Mouse (Mus musculus) lung, embryonic 14.5 days (tissue): ENCODE data around the gene Cnot10. TPM values are rescaled to one million over a fixed set of nuclear protein-coding genes. Genes with fewer than 3 reads are reported as not detected.

Source experiments
- ATAC-seq: fragments of 200-750 bp; cut with Nextera tagmentation; 2 replicates; pipeline ENCODE4 v1.8.0; 2017; ENCODE audit warnings: mild to moderate bottlenecking, moderate TSS enrichment, moderate library complexity; ENCODE audit not compliant: insufficient read depth
- DNase-seq: peaks from one replicate; pipeline ENCODE4 v3.0.0-alpha.2; 2015
- H3K27ac ChIP-seq: fragments of 300-500 bp; sonication (generic); 2 replicates; pipeline ENCODE4 v1.5.1; 2014; ENCODE audit warnings: low read depth, mild to moderate bottlenecking, moderate library complexity
- H3K27me3 ChIP-seq: fragments of 300-500 bp; sonication (generic); 2 replicates; pipeline ENCODE4 v1.6.1; 2014; ENCODE audit warnings: low read length, control low read depth; ENCODE audit not compliant: insufficient read depth
- H3K36me3 ChIP-seq: fragments of 300-500 bp; sonication (generic); 2 replicates; pipeline ENCODE4 v1.6.1; 2014; ENCODE audit warnings: control low read depth; ENCODE audit not compliant: insufficient read depth
- H3K4me1 ChIP-seq: fragments of 300-500 bp; sonication (generic); 2 replicates; pipeline ENCODE4 v1.6.1; 2014; ENCODE audit warnings: antibody characterized with exemption, control low read depth; ENCODE audit not compliant: insufficient read depth
- H3K4me2 ChIP-seq: fragments of 300-500 bp; sonication (generic); 2 replicates; pipeline ENCODE4 v1.6.1; 2014; ENCODE audit warnings: mild to moderate bottlenecking
- H3K4me3 ChIP-seq: fragments of 300-500 bp; sonication (generic); 2 replicates; pipeline ENCODE4 v1.5.1; 2014; ENCODE audit warnings: low read depth, low read length
- H3K9ac ChIP-seq: fragments of 300-500 bp; sonication (generic); 2 replicates; pipeline ENCODE4 v1.6.1; 2014
- H3K9me3 ChIP-seq: fragments of 300-500 bp; sonication (generic); 2 replicates; pipeline ENCODE4 v1.6.1; 2016; ENCODE audit warnings: low read depth, low read length, control low read depth
- CTCF ChIP-seq: IDR thresholded peaks from 2 replicates; pipeline ENCODE4 v1.5.1; 2016; ENCODE audit warnings: antibody characterized with exemption, low read depth
- WGBS: fragments of 180-500 bp; shearing (Covaris S2); extraction: QIAGEN DNeasy Blood & Tissue Kit; methylation state at CpG from one replicate; pipeline ENCODE4 v1.1.7; 2014; 5-methylcytosine and 5-hydroxymethylcytosine counted together
- polyA plus RNA-seq: library from polyadenylated mRNA; unstranded; fragments of >200 nt; fragmentation: Nextera tagmentation; extraction: Ambion mirVana; gene quantifications from 2 replicates; pipeline ENCODE4 v1.2.1, GENCODE M21; 2014

The Cnot10 gene
- polyA plus RNA-seq, 1 experiment from 2014 or later: 66.6 TPM

GRCm38 (mm10) chr9:114556276-114556855 lies 83.6 kb downstream of the Cnot10 start:
- no peak overlapping the region for H3K4me3 ChIP-seq
- no peak overlapping the region for H3K9ac ChIP-seq
- no peaks in the 10 kb centered on the region for H3K9me3 ChIP-seq
- 48% methylated on average over 10 of the region's 10 CpGs for WGBS
- H3K27me3 ChIP-seq: peaks cover 8% of the 10 kb centered on the region; the same call in 1 of the 2 replicates
- no peak for DNase-seq
- no peak for ATAC-seq
- no peak overlapping the region; the same call in 1 of the 2 replicates for H3K27ac ChIP-seq
- H3K36me3 ChIP-seq: no peaks in the 10 kb centered on the region
- H3K4me1 ChIP-seq: peaks cover 3% of the 10 kb centered on the region; the same call in 1 of the 2 replicates
- H3K4me2 ChIP-seq: no peak overlapping the region
- TF ChIP-seq CTCF: no peak

DNA sequence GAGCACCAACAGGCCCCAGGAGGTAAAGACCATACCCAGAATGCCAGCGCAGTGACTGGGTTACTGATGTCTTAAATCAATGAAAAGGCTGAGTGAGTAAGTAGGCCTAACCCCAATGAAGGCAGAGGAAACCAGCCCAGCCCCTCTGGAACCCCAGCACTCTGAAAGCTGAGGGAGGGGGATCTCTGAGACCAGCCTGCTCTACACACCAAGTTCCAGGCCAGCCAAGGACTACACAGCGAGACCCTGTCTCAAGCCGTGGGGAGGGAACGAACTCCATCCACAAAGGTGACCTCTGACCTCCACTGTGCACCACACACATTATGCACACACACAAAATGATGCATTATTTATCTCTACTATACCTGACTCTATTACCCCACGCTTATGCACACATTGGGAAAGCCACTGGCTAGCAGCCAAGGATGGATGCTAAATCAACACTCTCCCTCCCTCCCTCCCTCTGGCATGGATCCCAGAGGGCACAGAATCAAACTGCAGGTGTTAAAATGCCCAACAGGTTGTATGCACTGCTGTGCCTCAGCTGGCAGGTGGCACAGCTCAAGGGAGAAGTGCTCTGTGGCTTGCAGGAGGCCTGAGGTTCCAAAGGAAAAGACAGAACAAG lies 85.5 kb downstream of the Cnot10 start:
- 41% methylated on average over 5 of the region's 5 CpGs for WGBS
- DNase-seq (peak; percentile 90), ATAC-seq (peak; percentile 72)
- Histone ChIP-seq H3K9ac (no peak overlapping the region), H3K4me2 (peak overlapping the region; percentile 25), H3K27me3 (peaks cover 3% of the 10 kb centered on the region; the same call in 1 of the 2 replicates), H3K4me3 (no peak overlapping the region), H3K36me3 (no peaks in the 10 kb centered on the region), H3K9me3 (no peaks in the 10 kb centered on the region), H3K27ac (peak overlapping the region; percentile 82), H3K4me1 (peaks cover 9% of the 10 kb centered on the region)
- TF ChIP-seq CTCF: no peak

- H3K4me3 ChIP-seq: no peak overlapping the region
- H3K27ac ChIP-seq: peak overlapping the region; percentile 73
- no peaks in the 10 kb centered on the region for H3K36me3 ChIP-seq
- peaks cover 9% of the 10 kb centered on the region for H3K4me1 ChIP-seq
- ATAC-seq (no peak), DNase-seq (no peak)
- no peak overlapping the region for H3K4me2 ChIP-seq
- no peak for TF ChIP-seq CTCF
- H3K9ac ChIP-seq: no peak overlapping the region
- no peaks in the 10 kb centered on the region for H3K9me3 ChIP-seq
- H3K27me3 ChIP-seq: no peaks in the 10 kb centered on the region
Observed at GRCm38 (mm10) chr9:114553828-114554227, 86.2 kb downstream of the Cnot10 start.

DNA sequence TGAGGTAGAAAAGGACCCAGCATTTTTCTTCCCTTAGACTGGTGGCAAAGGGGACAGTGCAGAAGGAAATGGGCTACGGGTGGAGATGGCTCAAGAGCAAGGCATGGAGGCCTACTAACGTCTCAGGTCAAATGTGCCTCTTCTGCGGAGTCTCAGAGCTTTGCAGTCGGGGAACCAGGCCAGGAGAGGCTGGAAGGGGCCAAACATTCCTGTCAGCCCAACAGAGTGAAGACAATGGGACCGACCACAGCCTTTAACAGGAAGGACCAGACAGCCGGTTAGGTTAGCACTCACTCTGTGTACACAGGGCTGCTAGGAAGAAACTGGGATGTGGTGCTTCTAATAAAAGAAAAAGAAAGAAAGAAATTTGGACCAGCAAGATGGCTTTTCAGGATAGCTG lies 90.0 kb downstream of the Cnot10 start:
- no peaks in the 10 kb centered on the region for H3K27me3 ChIP-seq
- no peak overlapping the region for H3K4me3 ChIP-seq
- H3K27ac ChIP-seq: peak overlapping the region; percentile 62; the same call in 1 of the 2 replicates
- ATAC-seq (no peak), DNase-seq (peak; percentile 57)
- peak overlapping the region; percentile 7; the same call in 1 of the 2 replicates for H3K4me2 ChIP-seq
- no peak overlapping the region for H3K9ac ChIP-seq
- 23% methylated on average over 6 of the region's 6 CpGs for WGBS
- no peak for TF ChIP-seq CTCF
- peaks cover 42% of the 10 kb centered on the region for H3K4me1 ChIP-seq
- no peaks in the 10 kb centered on the region for H3K36me3 ChIP-seq
- H3K9me3 ChIP-seq: no peaks in the 10 kb centered on the region

DNA sequence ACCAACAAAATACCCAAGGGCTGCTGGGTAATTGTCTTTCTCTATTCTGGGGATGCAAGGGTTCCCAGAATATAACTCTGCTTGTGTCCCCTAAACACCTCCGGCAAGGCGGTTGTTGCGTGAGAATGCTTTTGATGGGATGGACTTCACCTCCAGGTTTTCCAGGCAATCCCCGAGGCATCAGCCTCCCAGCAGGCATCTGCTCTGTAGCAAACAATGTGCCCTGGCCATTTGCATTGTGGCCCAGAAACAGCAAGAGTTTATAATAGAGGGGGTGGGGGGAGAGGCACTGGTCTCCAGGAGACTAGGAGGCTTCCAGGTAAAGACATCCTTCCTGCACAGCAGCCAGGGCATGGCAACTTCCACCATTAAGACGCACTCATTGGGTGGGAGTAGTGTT lies 90.9 kb downstream of the Cnot10 start:
- Histone ChIP-seq H3K27ac (peak overlapping the region; percentile 43; the same call in 1 of the 2 replicates), H3K36me3 (no peaks in the 10 kb centered on the region), H3K27me3 (no peaks in the 10 kb centered on the region), H3K9me3 (no peaks in the 10 kb centered on the region), H3K4me1 (peaks cover 49% of the 10 kb centered on the region), H3K9ac (no peak overlapping the region), H3K4me3 (no peak overlapping the region), H3K4me2 (no peak overlapping the region)
- 39% methylated on average over 5 of the region's 5 CpGs for WGBS
- DNase-seq (no peak), ATAC-seq (no peak)
- TF ChIP-seq CTCF: no peak

DNA sequence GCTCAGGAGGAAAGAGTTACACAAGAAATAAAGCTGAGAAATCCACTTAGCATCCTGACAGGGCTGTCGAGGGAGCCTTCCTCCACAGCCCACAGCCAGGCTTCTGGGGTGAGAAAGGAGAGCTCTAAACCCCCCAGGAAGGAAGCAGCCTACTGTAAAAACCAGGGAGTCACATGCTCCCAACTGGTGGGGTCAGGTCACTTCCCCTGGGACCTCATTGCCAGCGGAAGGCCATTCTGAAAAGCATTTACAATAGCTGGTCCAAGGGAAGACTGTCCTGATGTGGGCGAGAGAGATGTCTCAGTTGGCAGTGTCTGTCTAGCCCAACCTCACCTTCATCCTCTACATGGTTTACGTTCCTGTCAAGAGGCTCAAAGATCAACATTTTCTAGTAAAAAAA lies 91.5 kb downstream of the Cnot10 start:
- no peaks in the 10 kb centered on the region for H3K9me3 ChIP-seq
- H3K4me1 ChIP-seq: peaks cover 52% of the 10 kb centered on the region
- no peak for DNase-seq
- H3K9ac ChIP-seq: no peak overlapping the region
- no peak for TF ChIP-seq CTCF
- no peak for ATAC-seq
- no peaks in the 10 kb centered on the region for H3K27me3 ChIP-seq
- no peaks in the 10 kb centered on the region for H3K36me3 ChIP-seq
- no peak overlapping the region for H3K4me3 ChIP-seq
- H3K27ac ChIP-seq: peak overlapping the region; percentile 73
- 24% methylated on average over 4 of the region's 4 CpGs for WGBS
- H3K4me2 ChIP-seq: peak overlapping the region; percentile 16; the same call in 1 of the 2 replicates

DNA sequence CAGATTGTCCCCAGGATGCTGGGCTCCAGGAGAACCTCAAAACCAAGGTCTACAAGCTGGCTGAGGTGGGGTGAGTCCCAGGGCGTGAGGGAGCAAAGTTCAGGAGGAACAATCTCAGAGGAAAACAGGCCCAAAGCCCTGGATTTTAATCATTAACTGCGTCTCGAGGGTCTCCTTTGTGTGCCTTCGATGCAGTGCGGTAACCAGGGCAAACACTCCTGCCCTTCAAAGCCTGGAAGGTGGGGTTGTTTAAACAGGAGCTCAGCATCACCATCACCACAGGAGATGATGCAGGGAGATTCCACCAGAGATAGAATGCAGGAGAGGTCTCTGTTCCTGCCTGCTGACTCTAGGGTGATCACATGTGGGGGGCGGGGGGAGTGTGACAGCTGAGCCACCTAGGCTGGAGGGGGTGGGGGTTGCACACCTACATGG lies 92.3 kb downstream of the Cnot10 start:
- no peak for TF ChIP-seq CTCF
- peak overlapping the region; percentile 89 for H3K27ac ChIP-seq
- peak; percentile 44 for ATAC-seq

More for the DNA sequence above, 92.3 kb downstream of the Cnot10 start:
- 45% methylated on average over 6 of the region's 6 CpGs for WGBS
- no peaks in the 10 kb centered on the region for H3K9me3 ChIP-seq
- peak overlapping the region; percentile 16; the same call in 1 of the 2 replicates for H3K4me2 ChIP-seq
- H3K4me1 ChIP-seq: peaks cover 52% of the 10 kb centered on the region
- H3K9ac ChIP-seq: no peak overlapping the region; the same call in 1 of the 2 replicates
- no peaks in the 10 kb centered on the region for H3K27me3 ChIP-seq
- DNase-seq: peak; percentile 77
- H3K4me3 ChIP-seq: no peak overlapping the region
- H3K36me3 ChIP-seq: no peaks in the 10 kb centered on the region
